Mouse (Mus musculus): ENCODE data around the gene Bhlha15. TPM values are rescaled to one million over a fixed set of nuclear protein-coding genes. Genes with fewer than 3 reads are reported as not detected.

Gene Bhlha15
- polyA plus RNA-seq, 2 experiments = 0.28 to 0.39 TPM

DNA sequence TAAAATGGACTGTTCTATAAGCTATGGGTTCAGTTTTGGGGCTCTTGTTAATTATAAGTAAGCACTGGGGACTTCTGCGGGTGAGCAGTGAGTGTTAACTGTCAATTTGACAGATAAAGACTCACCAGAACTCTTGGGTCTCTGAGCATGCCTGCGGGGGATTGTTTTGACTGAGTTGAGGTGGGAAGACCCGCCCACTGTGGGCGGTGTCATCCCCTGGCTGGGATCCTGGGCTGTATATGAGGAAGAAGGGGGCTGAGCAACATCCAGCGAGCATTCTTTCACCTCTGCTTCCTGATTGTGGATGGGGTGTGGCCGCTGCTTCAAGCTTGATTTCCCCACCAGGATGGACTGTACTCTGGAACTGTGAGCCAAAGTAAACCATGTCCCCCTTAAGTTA, 44.1 kb downstream of the Bhlha15 start:
- no peak overlapping the region for H3K9ac ChIP-seq (replicated peaks)
- no peak for DNase-seq (ENCODE audit: low read depth in 3 of 3, low spot score in 3 of 3)
- H3K9me3 ChIP-seq (ENCODE audit: control insufficient read depth, low read length) = no peaks in the 10 kb centered on the region
- no peaks in the 10 kb centered on the region for H3K36me3 ChIP-seq (replicated peaks; ENCODE audit: control insufficient read depth, insufficient read depth, low read depth)
- no peaks in the 10 kb centered on the region for H3K27me3 ChIP-seq (ENCODE audit: control insufficient read depth, insufficient read depth, low read length)
- peaks cover 0 to 4% of the 10 kb centered on the region in 2 experiments; a peak in 2 of 4 replicates for H3K4me1 ChIP-seq (replicated peaks; ENCODE audit: control insufficient read depth in 2 of 2, insufficient read depth in 2 of 2, low read length in 1 of 2)
- ATAC-seq (ENCODE audit: insufficient read depth) = no peak
- no peak overlapping the region for H3K4me3 ChIP-seq (ENCODE audit: insufficient read depth in 1 of 2, low read depth in 2 of 2, low read length in 2 of 2)
- no peak overlapping the region for H3K4me2 ChIP-seq (ENCODE audit: low read depth)
- no peak overlapping the region for H3K27ac ChIP-seq
- 38% methylated on average over 6 of the region's 6 CpGs for WGBS (ENCODE audit: insufficient replicate concordance)
- TF ChIP-seq CTCF (IDR thresholded peaks at IDR 0.05; ENCODE audit: low read depth) (no peak), EP300 (IDR thresholded peaks at IDR 0.05; ENCODE audit: low read depth) (no peak)

DNA sequence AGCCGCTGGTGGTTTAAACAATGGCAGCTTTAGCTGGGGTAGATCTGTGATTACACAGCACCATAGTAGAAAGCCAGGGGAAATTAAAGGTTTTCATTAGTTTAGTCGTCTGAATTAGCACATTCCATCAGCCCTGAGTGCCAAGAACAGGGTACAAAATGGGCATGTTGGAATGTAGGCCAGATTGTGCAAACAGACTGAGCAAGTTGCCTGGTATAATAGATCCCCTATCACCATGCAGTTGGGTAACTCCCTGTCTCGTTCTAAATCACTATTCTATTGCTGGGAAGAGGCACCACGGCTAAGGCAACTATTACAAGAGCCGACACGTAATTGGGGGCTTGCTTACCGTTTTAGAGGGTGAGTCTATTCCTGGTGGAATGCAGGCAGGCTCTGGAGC, 44.6 kb downstream of the Bhlha15 start:
- WGBS (ENCODE audit: insufficient replicate concordance) = 71% methylated on average over 7 of the region's 7 CpGs
- no peak overlapping the region for H3K27ac ChIP-seq
- no peaks in the 10 kb centered on the region for H3K36me3 ChIP-seq (replicated peaks; ENCODE audit: control insufficient read depth, insufficient read depth, low read depth)
- TF ChIP-seq CTCF (IDR thresholded peaks at IDR 0.05; ENCODE audit: low read depth) = no peak
- no peak for TF ChIP-seq EP300 (IDR thresholded peaks at IDR 0.05; ENCODE audit: low read depth)
- H3K9ac ChIP-seq (replicated peaks) = no peak overlapping the region
- no peak for DNase-seq (ENCODE audit: low read depth in 3 of 3, low spot score in 3 of 3)
- no peaks in the 10 kb centered on the region for H3K9me3 ChIP-seq (ENCODE audit: control insufficient read depth, low read length)
- H3K27me3 ChIP-seq (ENCODE audit: control insufficient read depth, insufficient read depth, low read length) = no peaks in the 10 kb centered on the region
- H3K4me1 ChIP-seq (replicated peaks; ENCODE audit: control insufficient read depth in 2 of 2, insufficient read depth in 2 of 2, low read length in 1 of 2) = peaks cover 0 to 4% of the 10 kb centered on the region in 2 experiments; a peak in 2 of 4 replicates
- no peak overlapping the region for H3K4me2 ChIP-seq (ENCODE audit: low read depth)
- H3K4me3 ChIP-seq (ENCODE audit: insufficient read depth in 1 of 2, low read depth in 2 of 2, low read length in 2 of 2) = no peak overlapping the region
- ATAC-seq (ENCODE audit: insufficient read depth) = no peak

DNA sequence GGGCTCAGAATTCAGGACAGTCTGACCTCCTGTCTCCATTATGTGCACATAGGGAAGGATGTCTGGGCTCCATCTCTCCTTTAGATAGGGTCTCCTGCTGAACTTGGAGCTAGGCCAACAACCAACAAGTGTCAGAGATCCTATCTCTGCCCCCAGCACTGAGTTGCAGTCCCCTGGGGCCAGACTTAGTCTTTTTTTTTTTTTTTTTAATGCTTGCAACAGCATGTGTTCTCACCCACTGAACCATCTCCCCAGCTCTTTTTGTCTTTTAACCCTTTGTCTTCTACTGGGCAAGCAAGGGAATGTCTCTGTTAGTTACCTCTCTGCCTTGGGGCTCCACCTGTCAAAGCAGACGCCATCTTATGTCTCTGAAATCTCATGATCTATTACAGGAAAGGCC, 48.9 kb downstream of the Bhlha15 start:
- no peaks in the 10 kb centered on the region for H3K36me3 ChIP-seq (replicated peaks; ENCODE audit: control insufficient read depth, insufficient read depth, low read depth)
- no peaks in the 10 kb centered on the region for H3K27me3 ChIP-seq (ENCODE audit: control insufficient read depth, insufficient read depth, low read length)
- no peak overlapping the region for H3K9ac ChIP-seq (replicated peaks)
- no peak overlapping the region for H3K4me3 ChIP-seq (ENCODE audit: insufficient read depth in 1 of 2, low read depth in 2 of 2, low read length in 2 of 2)
- no peak for DNase-seq (ENCODE audit: low read depth in 3 of 3, low spot score in 3 of 3)
- H3K4me1 ChIP-seq (replicated peaks; ENCODE audit: control insufficient read depth in 2 of 2, insufficient read depth in 2 of 2, low read length in 1 of 2) = peaks cover 0 to 2% of the 10 kb centered on the region in 2 experiments; a peak in 2 of 4 replicates
- H3K4me2 ChIP-seq (ENCODE audit: low read depth) = no peak overlapping the region
- no peak overlapping the region for H3K27ac ChIP-seq
- ATAC-seq (ENCODE audit: insufficient read depth) = no peak
- WGBS (ENCODE audit: insufficient replicate concordance) = 67% methylated on average over 1 of the region's 1 CpGs
- TF ChIP-seq EP300 (IDR thresholded peaks at IDR 0.05; ENCODE audit: low read depth) (no peak), CTCF (IDR thresholded peaks at IDR 0.05; ENCODE audit: low read depth) (no peak)
- no peaks in the 10 kb centered on the region for H3K9me3 ChIP-seq (ENCODE audit: control insufficient read depth, low read length)

Other genes starting within 250 kb of the Bhlha15 start
- gene Ccz1, start 175.4 kb upstream of the Bhlha15 start, polyA plus RNA-seq (2012; rRNA removed) = 12.8 and 21.9 TPM in 2 replicates
- 46.8 and 47.1 TPM in 2 replicates for gene Ccz1, start 175.4 kb upstream of the Bhlha15 start, polyA plus RNA-seq (2014; fragmentation: Nextera tagmentation; extraction: Ambion mirVana)
- not detected in 2 replicates for gene Ocm, start 163.6 kb upstream of the Bhlha15 start, polyA plus RNA-seq (2012; rRNA removed)
- not detected in 2 replicates for gene Ocm, start 163.6 kb upstream of the Bhlha15 start, polyA plus RNA-seq (2014; fragmentation: Nextera tagmentation; extraction: Ambion mirVana)
- 2.4 and 2.9 TPM in 2 replicates for gene Lmtk2, start 89.8 kb upstream of the Bhlha15 start, polyA plus RNA-seq (2012; rRNA removed)
- gene Lmtk2, start 89.8 kb upstream of the Bhlha15 start, polyA plus RNA-seq (2014; fragmentation: Nextera tagmentation; extraction: Ambion mirVana) = 1.5 and 1.7 TPM in 2 replicates
- gene Tecpr1, start 33.3 kb downstream of the Bhlha15 start, polyA plus RNA-seq (2012; rRNA removed) = 2.0 and 2.6 TPM in 2 replicates
- gene Tecpr1, start 33.3 kb downstream of the Bhlha15 start, polyA plus RNA-seq (2014; fragmentation: Nextera tagmentation; extraction: Ambion mirVana) = 1.3 and 1.4 TPM in 2 replicates
- gene Bri3, start 54.2 kb downstream of the Bhlha15 start, polyA plus RNA-seq (2012; rRNA removed) = 9.0 and 12.1 TPM in 2 replicates
- gene Bri3, start 54.2 kb downstream of the Bhlha15 start, polyA plus RNA-seq (2014; fragmentation: Nextera tagmentation; extraction: Ambion mirVana) = 15.9 and 18.5 TPM in 2 replicates
- gene Baiap2l1, start 167.8 kb downstream of the Bhlha15 start, polyA plus RNA-seq (2012; rRNA removed) = 1.8 and 2.4 TPM in 2 replicates
- 3.5 and 3.8 TPM in 2 replicates for gene Baiap2l1, start 167.8 kb downstream of the Bhlha15 start, polyA plus RNA-seq (2014; fragmentation: Nextera tagmentation; extraction: Ambion mirVana)